Mouse (Mus musculus) heart, postnatal 25 days (tissue): ENCODE measurements around the gene Tubgcp6. TPM values are rescaled to one million over a fixed set of nuclear protein-coding genes. Genes with fewer than 3 reads are reported as not detected.

Experiments
- DNase-seq: peaks from one replicate; pipeline ENCODE4 v3.0.0; 2022; ENCODE audit warnings: low spot score
- intact Hi-C: fragments of 180-260 bp; cut with DNase I; formaldehyde crosslinking; loops from one replicate; pipeline ENCODE4 v1.15.1; 2025
- total RNA-seq, 2 experiments: library from RNA; stranded (reverse); gene quantifications; 2 replicates each; pipeline ENCODE4 v1.2.3; 2021

The Tubgcp6 gene
- total RNA-seq, 2 experiments from 2014 or later = 8.8 to 9.4 TPM

GRCm38 (mm10) chr15:89110147-89110546, 12.8 kb downstream of the Tubgcp6 start:
- intact Hi-C loops = no loop called here
- no peak for DNase-seq

GRCm38 (mm10) chr15:89106976-89107375, 15.9 kb downstream of the Tubgcp6 start:
- DNase-seq = no peak
- intact Hi-C loops = no loop called here

GRCm38 (mm10) chr15:89106073-89106472, 16.8 kb downstream of the Tubgcp6 start:
- intact Hi-C loops = no loop called here
- DNase-seq = no peak

GRCm38 (mm10) chr15:89104425-89104824, 18.5 kb downstream of the Tubgcp6 start:
- DNase-seq = no peak
- intact Hi-C loops = no loop called here

- intact Hi-C loops = no loop called here
- no peak for DNase-seq
Observed at GRCm38 (mm10) chr15:89103921-89104320, 19.0 kb downstream of the Tubgcp6 start.

GRCm38 (mm10) chr15:89102646-89103045, 20.3 kb downstream of the Tubgcp6 start:
- DNase-seq = no peak
- intact Hi-C loops = no loop called here

- DNase-seq = no peak
- intact Hi-C loops = no loop called here
Observed at GRCm38 (mm10) chr15:89100823-89101222, 22.1 kb downstream of the Tubgcp6 start.

- intact Hi-C loops = no loop called here
- no peak for DNase-seq
Observed at GRCm38 (mm10) chr15:89098616-89099015, 24.3 kb downstream of the Tubgcp6 start.

GRCm38 (mm10) chr15:89097450-89097849, 25.5 kb downstream of the Tubgcp6 start:
- intact Hi-C loops = no loop called here
- DNase-seq = no peak

- no peak for DNase-seq
Observed at GRCm38 (mm10) chr15:89092181-89092580, 30.7 kb downstream of the Tubgcp6 start.

GRCm38 (mm10) chr15:89090662-89091061, 32.2 kb downstream of the Tubgcp6 start:
- DNase-seq = no peak
- intact Hi-C loops = no loop called here

More at GRCm38 (mm10) chr15:89092181-89092580, 30.7 kb downstream of the Tubgcp6 start:
- intact Hi-C loops = no loop called here

GRCm38 (mm10) chr15:89089248-89090051, 33.5 kb downstream of the Tubgcp6 start:
- intact Hi-C loops = no loop called here

GRCm38 (mm10) chr15:89088607-89089247, 34.2 kb downstream of the Tubgcp6 start, which contains the start of gene Selenoo:
Gene Selenoo (plus strand): TSS chr15:89089084.
- DNase-seq = peak; percentile 86
- intact Hi-C loops = no loop called here

More at GRCm38 (mm10) chr15:89089248-89090051, 33.5 kb downstream of the Tubgcp6 start:
- DNase-seq = no peak

GRCm38 (mm10) chr15:89084826-89085225, 38.1 kb downstream of the Tubgcp6 start:
- intact Hi-C loops = no loop called here
- no peak for DNase-seq

- intact Hi-C loops = no loop called here
- DNase-seq = no peak
Observed at GRCm38 (mm10) chr15:89083906-89084305, 39.0 kb downstream of the Tubgcp6 start.

GRCm38 (mm10) chr15:89078208-89078836, 44.6 kb downstream of the Tubgcp6 start:
- intact Hi-C loops = loop anchor here (5.0 kb wide), 3 partner anchors 119 to 256 kb away; partner anchors contain the start of genes Dennd6b and Ppp6r2
- DNase-seq = no peak

- intact Hi-C loops = loop anchor here (5.0 kb wide), 3 partner anchors 121 to 254 kb away; partner anchors contain the start of genes Dennd6b and Ppp6r2
- DNase-seq = peak; percentile 20
Observed at GRCm38 (mm10) chr15:89076156-89076731, 46.7 kb downstream of the Tubgcp6 start.

GRCm38 (mm10) chr15:89075478-89076147, 47.3 kb downstream of the Tubgcp6 start:
- DNase-seq = peak; percentile 79
- intact Hi-C loops = loop anchor here (5.0 kb wide), 3 partner anchors 122 to 253 kb away; partner anchors contain the start of genes Dennd6b and Ppp6r2
